Mouse (Mus musculus) midbrain, embryonic 16.5 days (tissue): ENCODE data around the gene Lrfn5. TPM values are rescaled to one million over a fixed set of nuclear protein-coding genes. Genes with fewer than 3 reads are reported as not detected.
A peak's percentile ranks its signal among the peaks of the same experiment; 100 is the strongest.

Experiments used
- ATAC-seq: fragments of 200-750 bp; cut with Nextera tagmentation; 2 replicates; pipeline ENCODE4 v1.8.0; 2017; ENCODE audit warnings: moderate TSS enrichment
- H3K27ac ChIP-seq: fragments of 300-500 bp; sonication (generic); 2 replicates; pipeline ENCODE4 v1.5.1; 2014; ENCODE audit warnings: mild to moderate bottlenecking, low read length, mixed read lengths
- H3K27me3 ChIP-seq: fragments of 300-500 bp; sonication (generic); 2 replicates; pipeline ENCODE4 v1.6.1; 2014; ENCODE audit warnings: low read depth, low read length, mixed read lengths; ENCODE audit not compliant: control insufficient read depth, insufficient read depth
- H3K36me3 ChIP-seq: fragments of 300-500 bp; sonication (generic); 2 replicates; pipeline ENCODE4 v1.6.1; 2014; ENCODE audit warnings: mild to moderate bottlenecking, low read length, moderate library complexity, mixed read lengths; ENCODE audit not compliant: control insufficient read depth, insufficient read depth
- H3K4me1 ChIP-seq: fragments of 300-500 bp; sonication (generic); 2 replicates; pipeline ENCODE4 v1.6.1; 2014; ENCODE audit warnings: mild to moderate bottlenecking, low read length, mixed read lengths; ENCODE audit not compliant: control insufficient read depth, insufficient read depth
- H3K4me2 ChIP-seq: fragments of 300-500 bp; sonication (generic); 2 replicates; pipeline ENCODE4 v1.6.1; 2014; ENCODE audit warnings: mild to moderate bottlenecking, low read length, mixed read lengths
- H3K4me3 ChIP-seq: fragments of 300-500 bp; sonication (generic); 2 replicates; pipeline ENCODE4 v1.5.1; 2014; ENCODE audit warnings: low read depth, mild to moderate bottlenecking, low read length, moderate library complexity, mixed read lengths
- H3K9ac ChIP-seq: fragments of 300-500 bp; sonication (generic); 2 replicates; pipeline ENCODE4 v1.6.1; 2014; ENCODE audit warnings: low read depth, low read length, mixed read lengths
- H3K9me3 ChIP-seq: fragments of 300-500 bp; sonication (generic); replicated peaks from 2 replicates; pipeline ENCODE4 v1.6.1; 2014; ENCODE audit warnings: mild to moderate bottlenecking, low read length, mixed read lengths; ENCODE audit not compliant: control insufficient read depth, poor library complexity, severe bottlenecking
- WGBS: fragments of 180-500 bp; shearing (Covaris S2); extraction: QIAGEN DNeasy Blood & Tissue Kit; methylation state at CpG from one replicate; pipeline ENCODE4 v1.1.7; 2014; 5-methylcytosine and 5-hydroxymethylcytosine counted together
- polyA plus RNA-seq: library from polyadenylated mRNA; unstranded; fragments of >200 nt; fragmentation: Nextera tagmentation; extraction: Ambion mirVana; gene quantifications from 2 replicates; pipeline ENCODE4 v1.2.1, GENCODE M21; 2015

The Lrfn5 gene
- 79.0 and 101 TPM in 2 replicates for polyA plus RNA-seq

GRCm38 (mm10) chr12:61522829-61523370 is at the start of gene Lrfn5:
Lrfn5 (plus strand) TSS chr12:61523150.
- Histone ChIP-seq H3K9ac (peak within 1 kb of the TSS; percentile 96), H3K4me1 (peaks cover 9% of the 10 kb centered on the region; the same call in 1 of the 2 replicates), H3K4me3 (peak within 1 kb of the TSS; percentile 76), H3K27ac (peak within 1 kb of the TSS; percentile 96), H3K36me3 (no peaks in the 10 kb centered on the region), H3K9me3 (no peaks in the 10 kb centered on the region), H3K27me3 (no peaks in the 10 kb centered on the region), H3K4me2 (peak within 1 kb of the TSS; percentile 70)
- under 1% methylated on average over 38 of the region's 50 CpGs for WGBS
- ATAC-seq: peak; percentile 85

DNA sequence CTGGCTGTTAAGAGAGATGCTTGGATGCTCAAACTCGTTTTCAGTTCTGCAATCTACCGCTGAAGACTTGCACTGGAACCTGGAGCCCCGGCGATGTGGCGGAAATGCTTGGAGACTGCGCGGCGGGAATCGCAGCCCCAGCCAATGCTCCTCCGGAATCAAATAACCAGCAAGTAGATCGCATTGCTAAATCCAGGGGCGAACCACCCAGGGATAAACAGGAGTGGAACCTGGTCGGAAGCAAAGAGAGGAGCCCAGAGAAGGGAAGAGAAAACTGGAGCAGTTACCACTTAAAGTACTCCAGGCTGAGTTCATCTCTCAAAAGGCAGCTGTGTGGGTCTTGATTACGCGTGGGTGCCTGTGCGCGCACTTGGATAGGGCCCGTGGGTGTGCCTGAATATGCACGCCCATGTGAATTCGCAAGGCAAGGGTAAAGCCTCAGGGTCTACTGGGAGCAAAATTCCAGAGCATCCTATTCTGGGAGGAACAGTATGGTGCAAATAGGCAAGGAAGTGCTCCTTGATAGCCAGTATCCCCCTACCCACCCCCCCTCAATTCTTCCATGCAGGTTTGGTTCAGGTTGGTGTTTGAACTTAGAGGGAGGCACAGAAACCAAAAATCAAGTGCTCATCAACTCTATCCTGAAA is 1.3 kb upstream of the Lrfn5 start:
- WGBS: 2% methylated on average over 20 of the region's 20 CpGs
- H3K4me1 ChIP-seq: peaks cover 9% of the 10 kb centered on the region; the same call in 1 of the 2 replicates
- peak overlapping the region; percentile 70 for H3K4me2 ChIP-seq
- peak overlapping the region; percentile 76 for H3K4me3 ChIP-seq
- peak overlapping the region; percentile 52 for H3K9ac ChIP-seq
- ATAC-seq: no peak
- H3K27ac ChIP-seq: peak overlapping the region; percentile 96; the same call in 1 of the 2 replicates
- H3K36me3 ChIP-seq: no peaks in the 10 kb centered on the region
- no peaks in the 10 kb centered on the region for H3K27me3 ChIP-seq
- no peaks in the 10 kb centered on the region for H3K9me3 ChIP-seq

- Histone ChIP-seq H3K36me3 (no peaks in the 10 kb centered on the region), H3K27ac (peak overlapping the region; percentile 96), H3K27me3 (no peaks in the 10 kb centered on the region), H3K4me1 (peaks cover 9% of the 10 kb centered on the region; the same call in 1 of the 2 replicates), H3K9ac (peak overlapping the region; percentile 96), H3K9me3 (no peaks in the 10 kb centered on the region), H3K4me3 (peak overlapping the region; percentile 76), H3K4me2 (peak overlapping the region; percentile 70)
- ATAC-seq: peak; percentile 29
- 3% methylated on average over 6 of the region's 6 CpGs for WGBS
Measured at GRCm38 (mm10) chr12:61522148-61522828, 662 bp upstream of the Lrfn5 start.

DNA sequence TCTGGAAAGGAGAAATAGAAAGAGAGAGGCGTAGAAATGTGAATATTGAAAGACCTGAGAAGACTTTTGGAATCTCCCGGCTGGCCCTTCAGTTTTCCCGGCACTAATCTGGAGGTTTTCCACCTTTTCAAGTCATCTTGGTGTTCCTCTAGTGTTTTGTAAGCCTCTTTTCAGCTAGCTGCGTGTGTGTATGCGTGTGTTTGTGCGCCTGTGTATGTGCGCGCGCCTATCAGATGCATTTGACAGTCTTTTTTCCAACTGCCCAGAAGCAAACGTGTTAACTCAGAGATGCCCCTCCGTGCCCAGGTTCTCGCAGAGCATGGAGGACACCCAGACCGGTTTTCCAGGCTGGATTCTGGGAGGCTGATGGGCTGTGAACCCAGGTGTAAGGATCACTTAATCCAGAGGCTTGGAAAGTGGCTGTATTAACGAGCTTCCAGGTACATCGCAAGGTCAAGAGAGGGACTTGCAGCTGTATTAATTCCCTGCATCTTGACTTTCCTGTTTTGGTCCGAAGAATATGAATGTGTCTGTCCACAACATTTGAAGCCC is 757 bp downstream of the Lrfn5 start:
- Histone ChIP-seq H3K27me3 (no peaks in the 10 kb centered on the region), H3K4me3 (peak overlapping the region; percentile 76), H3K27ac (peak overlapping the region; percentile 96), H3K36me3 (no peaks in the 10 kb centered on the region), H3K4me1 (peaks cover 12% of the 10 kb centered on the region; the same call in 1 of the 2 replicates), H3K9ac (peak overlapping the region; percentile 96), H3K9me3 (no peaks in the 10 kb centered on the region), H3K4me2 (peak overlapping the region; percentile 70)
- WGBS: under 1% methylated on average over 16 of the region's 16 CpGs
- ATAC-seq: no peak

DNA sequence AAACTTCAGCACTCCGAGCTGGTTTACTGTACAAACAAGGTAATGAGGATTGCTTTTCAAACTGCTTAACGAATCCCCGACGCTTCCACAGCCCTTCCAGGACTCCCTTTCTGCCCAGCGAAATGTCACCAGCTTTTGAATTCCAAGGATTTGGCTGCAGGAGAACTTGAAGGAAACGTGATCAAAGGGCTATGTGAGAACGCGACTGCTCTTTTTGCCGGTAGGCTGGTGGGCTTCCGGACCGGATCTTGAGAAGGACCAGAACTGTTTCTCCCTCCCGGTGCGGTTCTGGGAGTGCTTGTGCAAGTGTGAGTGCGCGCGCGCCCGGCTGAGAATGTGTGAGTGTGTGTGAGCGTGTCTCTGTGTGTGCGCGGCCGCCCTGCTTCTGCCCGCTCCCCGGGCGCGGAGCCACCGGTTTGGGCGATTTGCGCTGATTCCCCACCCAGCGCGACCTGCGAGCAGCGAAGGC is 1.3 kb downstream of the Lrfn5 start:
- no peaks in the 10 kb centered on the region for H3K9me3 ChIP-seq
- under 1% methylated on average over 33 of the region's 33 CpGs for WGBS

GRCm38 (mm10) chr12:61526199-61526598 is 3.2 kb downstream of the Lrfn5 start:
- under 1% methylated on average over 9 of the region's 9 CpGs for WGBS
- Histone ChIP-seq H3K9me3 (no peaks in the 10 kb centered on the region), H3K36me3 (no peaks in the 10 kb centered on the region), H3K9ac (peak overlapping the region; percentile 96), H3K4me3 (peak overlapping the region; percentile 76), H3K27ac (peak overlapping the region; percentile 96), H3K4me2 (peak overlapping the region; percentile 70), H3K27me3 (no peaks in the 10 kb centered on the region), H3K4me1 (peaks cover 12% of the 10 kb centered on the region; the same call in 1 of the 2 replicates)
- peak; percentile 89 for ATAC-seq

More for the DNA sequence above, 1.3 kb downstream of the Lrfn5 start:
- ATAC-seq: 0 out of 2 replicates have a peak, but pooled peaks have one; percentile 7
- no peaks in the 10 kb centered on the region for H3K36me3 ChIP-seq
- H3K27me3 ChIP-seq: no peaks in the 10 kb centered on the region
- peak overlapping the region; percentile 96 for H3K27ac ChIP-seq
- H3K4me3 ChIP-seq: peak overlapping the region; percentile 76
- H3K9ac ChIP-seq: peak overlapping the region; percentile 96
- peak overlapping the region; percentile 70 for H3K4me2 ChIP-seq
- peaks cover 12% of the 10 kb centered on the region; the same call in 1 of the 2 replicates for H3K4me1 ChIP-seq

- 89% methylated on average over 5 of the region's 5 CpGs for WGBS
- H3K4me2 ChIP-seq: no peak overlapping the region
Measured at GRCm38 (mm10) chr12:61579949-61580348, 57.0 kb downstream of the Lrfn5 start.

DNA sequence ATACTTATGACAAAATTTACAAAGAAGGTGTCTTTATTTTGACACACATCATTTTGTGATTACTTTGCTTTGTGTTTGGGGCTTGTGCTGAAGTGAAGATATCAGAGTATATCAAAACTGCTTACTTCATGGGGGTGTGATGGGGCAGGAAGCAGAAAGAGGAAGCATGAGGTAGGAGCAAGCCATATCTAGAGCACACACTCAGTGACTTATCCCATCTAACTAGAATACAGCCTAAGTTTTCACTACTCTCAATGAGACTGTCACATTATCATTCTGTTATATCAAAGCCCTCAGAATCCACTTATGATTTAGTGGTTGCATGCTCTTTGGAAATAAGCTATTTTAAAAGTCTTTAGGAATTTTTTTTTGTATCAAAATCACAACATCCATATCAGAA is 77.4 kb downstream of the Lrfn5 start:
- no peaks in the 10 kb centered on the region for H3K27me3 ChIP-seq
- no peak overlapping the region for H3K9ac ChIP-seq
- H3K9me3 ChIP-seq: no peaks in the 10 kb centered on the region
- no peak overlapping the region for H3K4me2 ChIP-seq
- no peak overlapping the region for H3K27ac ChIP-seq
- no peaks in the 10 kb centered on the region for H3K4me1 ChIP-seq
- no peak overlapping the region for H3K4me3 ChIP-seq
- no peak for ATAC-seq
- H3K36me3 ChIP-seq: no peaks in the 10 kb centered on the region

More at GRCm38 (mm10) chr12:61579949-61580348, 57.0 kb downstream of the Lrfn5 start:
- no peaks in the 10 kb centered on the region for H3K9me3 ChIP-seq
- no peak overlapping the region for H3K9ac ChIP-seq
- ATAC-seq: no peak
- H3K36me3 ChIP-seq: no peaks in the 10 kb centered on the region
- no peak overlapping the region for H3K4me3 ChIP-seq
- H3K27me3 ChIP-seq: no peaks in the 10 kb centered on the region
- no peak overlapping the region for H3K27ac ChIP-seq
- no peaks in the 10 kb centered on the region for H3K4me1 ChIP-seq
